Mouse (Mus musculus) heart, postnatal 4 days (tissue): ENCODE data around the gene Zfp78. TPM values are rescaled to one million over a fixed set of nuclear protein-coding genes. Genes with fewer than 3 reads are reported as not detected.

ENCODE experiments used
- DNase-seq: peaks from one replicate; pipeline ENCODE4 v3.0.0; 2021
- total RNA-seq, 2 experiments: library from RNA; stranded (reverse); gene quantifications; 2 replicates each; pipeline ENCODE4 v1.2.3; 2021

Zfp78 gene
- total RNA-seq, 2 experiments from 2014 or later, result 1.5 to 2.4 TPM

DNA sequence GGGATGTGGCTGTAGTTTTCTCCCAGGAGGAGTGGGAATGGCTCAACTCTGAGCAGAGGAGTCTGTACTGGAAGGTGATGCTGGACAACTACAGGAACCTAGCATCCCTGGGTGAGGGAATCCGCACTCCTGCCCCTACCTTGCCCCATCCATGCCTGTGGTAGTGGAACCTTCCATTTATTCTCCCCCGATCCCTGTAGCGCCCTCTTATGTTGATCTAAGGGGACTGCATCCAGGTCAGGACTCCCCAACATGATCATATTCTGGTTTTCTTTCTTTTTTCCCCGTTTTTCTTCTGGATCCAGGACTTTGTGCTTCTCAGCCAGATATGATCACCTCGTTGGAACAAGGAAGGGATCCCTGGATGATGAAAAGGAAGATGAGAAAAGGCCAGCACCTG, 26.4 kb downstream of the Zfp78 start:
- DNase-seq, result no peak

GRCm38 (mm10) chr7:6397996-6398975, 35.2 kb downstream of the Zfp78 start, which contains the start of gene Smim17:
Gene Smim17, plus strand, starts transcription at chr7:6398715.
- DNase-seq, result peak; percentile 34

- DNase-seq, result peak; percentile 98
Measured at GRCm38 (mm10) chr7:6410043-6410442, 47.0 kb downstream of the Zfp78 start, which contains the start of gene Gm20715. Gene Gm20715, plus strand, starts transcription at chr7:6410277.

DNA sequence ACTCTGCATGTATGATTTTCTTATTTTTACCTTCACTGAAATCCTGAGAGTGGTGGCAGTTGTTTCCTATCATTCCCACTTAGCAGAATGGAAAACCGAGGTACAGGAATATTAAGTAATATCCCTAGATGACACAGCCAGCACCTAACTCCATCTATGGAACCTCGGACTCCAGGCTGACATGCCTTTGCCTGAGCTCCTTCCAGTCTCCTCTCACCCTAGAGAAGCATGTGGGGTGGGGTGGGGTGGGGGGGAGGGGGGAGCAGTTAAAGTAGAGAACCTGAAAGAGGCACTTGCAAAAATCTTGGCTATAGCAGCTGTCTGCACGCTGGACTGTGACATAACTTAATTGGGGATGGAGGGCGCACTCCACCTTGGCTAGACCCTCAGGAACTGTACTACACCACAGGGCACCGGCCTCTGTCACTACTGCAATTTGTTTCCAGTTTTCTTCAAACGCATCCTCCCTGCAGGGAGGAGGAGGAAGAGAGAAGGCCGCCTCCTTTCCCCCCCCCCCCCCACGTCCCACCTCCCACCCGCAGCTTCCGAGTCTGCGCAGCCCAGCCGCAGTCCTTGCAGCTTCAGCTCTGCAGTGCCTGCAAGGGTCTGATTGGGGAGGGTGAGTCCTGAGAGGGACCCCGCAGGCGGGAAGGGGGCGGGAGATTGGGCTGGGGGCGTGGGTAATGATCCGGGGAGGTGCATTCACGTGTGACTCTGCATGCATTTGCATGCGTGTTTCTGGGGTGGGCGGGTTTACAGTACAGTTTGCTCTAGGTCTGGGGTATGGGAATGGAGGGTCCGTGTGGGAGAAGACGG, 51.8 kb downstream of the Zfp78 start:
- DNase-seq, result no peak

GRCm38 (mm10) chr7:6415442-6415787, 52.3 kb downstream of the Zfp78 start:
- no peak for DNase-seq

- no peak for DNase-seq
Measured at GRCm38 (mm10) chr7:6419894-6420293, 56.8 kb downstream of the Zfp78 start.

- no peak for DNase-seq
Measured at GRCm38 (mm10) chr7:6429381-6429780, 66.3 kb downstream of the Zfp78 start.

- DNase-seq, result peak; percentile 24
Measured at GRCm38 (mm10) chr7:6430342-6430741, 67.3 kb downstream of the Zfp78 start.

Other genes starting within 250 kb of the Zfp78 start
- gene Zfp787, start 207.3 kb upstream of the Zfp78 start, total RNA-seq, result 10 to 100 TPM; 43.4 to 50.3 TPM
- gene Zfp444, start 191.1 kb upstream of the Zfp78 start, total RNA-seq, result 10 to 100 TPM; 11.8 to 15.2 TPM
- gene Galp, start 166.2 kb upstream of the Zfp78 start, total RNA-seq, result not detected
- not detected for gene Zscan5b, start 141.0 kb upstream of the Zfp78 start, total RNA-seq
- gene Epp13, start 110.6 kb upstream of the Zfp78 start, total RNA-seq, result not detected
- gene Zfp667, start 76.7 kb upstream of the Zfp78 start, total RNA-seq, result 1 to 10 TPM; 1.5 to 1.9 TPM
- gene Zfp583, start 32.0 kb upstream of the Zfp78 start, total RNA-seq, result 1 to 10 TPM; 1.8 to 2.5 TPM
- under 1 TPM; 0.24 to 0.38 TPM for gene Gm3854, start 19.5 kb upstream of the Zfp78 start, total RNA-seq
- 1 to 10 TPM; 6.3 to 8.3 TPM for gene Zfp28, start 20.0 kb downstream of the Zfp78 start, total RNA-seq
- not detected for gene Smim17, start 35.4 kb downstream of the Zfp78 start, total RNA-seq
- not detected for gene Gm20715, start 47.0 kb downstream of the Zfp78 start, total RNA-seq
- gene Olfr1344, start 75.4 kb downstream of the Zfp78 start, total RNA-seq, result not detected
- not detected for gene Olfr1336, start 92.9 kb downstream of the Zfp78 start, total RNA-seq
- not detected for gene Olfr1346, start 103.8 kb downstream of the Zfp78 start, total RNA-seq
- gene Olfr5, start 123.7 kb downstream of the Zfp78 start, total RNA-seq, result not detected
- gene Olfr1347, start 136.5 kb downstream of the Zfp78 start, total RNA-seq, result not detected
- gene Olfr1348, start 145.5 kb downstream of the Zfp78 start, total RNA-seq, result not detected
- not detected for gene Olfr1349, start 159.7 kb downstream of the Zfp78 start, total RNA-seq
- gene Olfr1350, start 201.6 kb downstream of the Zfp78 start, total RNA-seq, result not detected